Mouse (Mus musculus): ENCODE measurements at regions not wholly inside any gene's neighbourhood (a gene's known extent, or its start where the extent isn't known, plus 50 kb on each side); places are given as distances from the start of the nearest gene placed in this dataset.

- TF ChIP-seq CTCF (IDR thresholded peaks at IDR 0.05; ENCODE audit: extremely low read depth, insufficient read depth, insufficient read length, insufficient replicate concordance) (no peak), POLR2A (IDR thresholded peaks at IDR 0.05; ENCODE audit: low read depth, low read length) (no peak)
- WGBS, result 79% methylated on average over 8 of the region's 8 CpGs
These were observed 279.8 kb downstream of the Trib2 start for GRCm38 (mm10) chr12:15536852-15537368.

DNA sequence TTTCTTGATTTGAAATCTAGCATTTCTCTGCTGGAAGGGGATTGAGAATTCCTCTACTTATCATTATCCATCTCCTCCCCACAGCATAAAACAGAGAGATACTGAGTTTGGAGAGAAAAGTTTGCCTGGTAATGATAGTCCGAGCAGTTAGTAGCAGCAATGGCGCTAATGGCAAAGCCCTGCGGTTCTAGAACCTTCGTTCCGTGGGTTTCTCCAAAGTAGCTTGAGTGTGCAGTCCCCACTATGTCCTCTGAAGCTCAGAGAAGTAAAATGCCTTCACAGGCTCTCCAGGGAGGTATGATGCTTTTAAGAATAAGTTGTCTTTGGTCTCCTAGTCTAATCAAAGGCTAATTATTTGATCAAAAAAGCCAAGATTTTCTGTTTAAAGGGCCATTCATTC, 280.5 kb downstream of the Trib2 start:
- no peaks in the 10 kb centered on the region for H3K4me1 ChIP-seq (ENCODE audit: control insufficient read depth, insufficient read depth, insufficient read length)
- no peak for DNase-seq (ENCODE audit: low read depth in 1 of 2, low spot score in 2 of 2)
- no peak overlapping the region for H3K4me3 ChIP-seq (ENCODE audit: extremely low read depth, insufficient read depth, insufficient read length)
- H3K27ac ChIP-seq (ENCODE audit: insufficient read depth, low read length), result no peak overlapping the region
- no peak for TF ChIP-seq CTCF (IDR thresholded peaks at IDR 0.05; ENCODE audit: extremely low read depth, insufficient read depth, insufficient read length, insufficient replicate concordance)
- no peak for TF ChIP-seq POLR2A (IDR thresholded peaks at IDR 0.05; ENCODE audit: low read depth, low read length)
- no peaks in the 10 kb centered on the region for H3K36me3 ChIP-seq (ENCODE audit: control insufficient read depth, insufficient read depth, low read length)
- H3K27me3 ChIP-seq (ENCODE audit: control insufficient read depth, insufficient read depth, low read length), result no peaks in the 10 kb centered on the region
- WGBS, result 88% methylated on average over 5 of the region's 5 CpGs

More at GRCm38 (mm10) chr12:15536852-15537368, 279.8 kb downstream of the Trib2 start:
- no peaks in the 10 kb centered on the region for H3K36me3 ChIP-seq (ENCODE audit: control insufficient read depth, insufficient read depth, low read length)
- DNase-seq (ENCODE audit: low read depth in 1 of 2, low spot score in 2 of 2), result no peak
- H3K4me1 ChIP-seq (ENCODE audit: control insufficient read depth, insufficient read depth, insufficient read length), result no peaks in the 10 kb centered on the region
- H3K27me3 ChIP-seq (ENCODE audit: control insufficient read depth, insufficient read depth, low read length), result no peaks in the 10 kb centered on the region
- no peak overlapping the region for H3K4me3 ChIP-seq (ENCODE audit: extremely low read depth, insufficient read depth, insufficient read length)
- H3K27ac ChIP-seq (ENCODE audit: insufficient read depth, low read length), result no peak overlapping the region

GRCm38 (mm10) chr12:15535822-15536221, 280.9 kb downstream of the Trib2 start:
- WGBS, result 1% methylated on average over 6 of the region's 6 CpGs
- H3K27ac ChIP-seq (ENCODE audit: insufficient read depth, low read length), result no peak overlapping the region
- DNase-seq (ENCODE audit: low read depth in 1 of 2, low spot score in 2 of 2), result peak; percentile 42 to 81
- H3K27me3 ChIP-seq (ENCODE audit: control insufficient read depth, insufficient read depth, low read length), result no peaks in the 10 kb centered on the region
- TF ChIP-seq CTCF (IDR thresholded peaks at IDR 0.05; ENCODE audit: extremely low read depth, insufficient read depth, insufficient read length, insufficient replicate concordance) (peak; percentile 91; the same call in 1 of the 2 replicates), POLR2A (IDR thresholded peaks at IDR 0.05; ENCODE audit: low read depth, low read length) (no peak)
- no peaks in the 10 kb centered on the region for H3K4me1 ChIP-seq (ENCODE audit: control insufficient read depth, insufficient read depth, insufficient read length)
- H3K36me3 ChIP-seq (ENCODE audit: control insufficient read depth, insufficient read depth, low read length), result no peaks in the 10 kb centered on the region
- no peak overlapping the region for H3K4me3 ChIP-seq (ENCODE audit: extremely low read depth, insufficient read depth, insufficient read length)

GRCm38 (mm10) chr12:15520783-15521407, 295.8 kb downstream of the Trib2 start:
- DNase-seq (ENCODE audit: low read depth in 1 of 2, low spot score in 2 of 2), result no peak
- no peak overlapping the region for H3K27ac ChIP-seq (ENCODE audit: insufficient read depth, low read length)

GRCm38 (mm10) chr12:15511994-15512393, 304.7 kb downstream of the Trib2 start:
- DNase-seq (ENCODE audit: low read depth in 1 of 2, low spot score in 2 of 2), result no peak
- WGBS, result 32% methylated on average over 2 of the region's 2 CpGs
- Histone ChIP-seq H3K27me3 (ENCODE audit: control insufficient read depth, insufficient read depth, low read length) (no peaks in the 10 kb centered on the region), H3K36me3 (ENCODE audit: control insufficient read depth, insufficient read depth, low read length) (no peaks in the 10 kb centered on the region), H3K4me3 (ENCODE audit: extremely low read depth, insufficient read depth, insufficient read length) (no peak overlapping the region), H3K4me1 (ENCODE audit: control insufficient read depth, insufficient read depth, insufficient read length) (no peaks in the 10 kb centered on the region), H3K27ac (ENCODE audit: insufficient read depth, low read length) (no peak overlapping the region)
- TF ChIP-seq POLR2A (IDR thresholded peaks at IDR 0.05; ENCODE audit: low read depth, low read length) (no peak), CTCF (IDR thresholded peaks at IDR 0.05; ENCODE audit: extremely low read depth, insufficient read depth, insufficient read length, insufficient replicate concordance) (no peak)

More at GRCm38 (mm10) chr12:15520783-15521407, 295.8 kb downstream of the Trib2 start:
- WGBS, result 55% methylated on average over 4 of the region's 4 CpGs
- no peaks in the 10 kb centered on the region for H3K27me3 ChIP-seq (ENCODE audit: control insufficient read depth, insufficient read depth, low read length)
- TF ChIP-seq POLR2A (IDR thresholded peaks at IDR 0.05; ENCODE audit: low read depth, low read length) (no peak), CTCF (IDR thresholded peaks at IDR 0.05; ENCODE audit: extremely low read depth, insufficient read depth, insufficient read length, insufficient replicate concordance) (no peak)
- no peaks in the 10 kb centered on the region for H3K36me3 ChIP-seq (ENCODE audit: control insufficient read depth, insufficient read depth, low read length)
- H3K4me1 ChIP-seq (ENCODE audit: control insufficient read depth, insufficient read depth, insufficient read length), result no peaks in the 10 kb centered on the region
- no peak overlapping the region for H3K4me3 ChIP-seq (ENCODE audit: extremely low read depth, insufficient read depth, insufficient read length)

- DNase-seq (ENCODE audit: low read depth in 1 of 2, low spot score in 2 of 2), result no peak
- Histone ChIP-seq H3K4me3 (ENCODE audit: extremely low read depth, insufficient read depth, insufficient read length) (no peak overlapping the region), H3K4me1 (ENCODE audit: control insufficient read depth, insufficient read depth, insufficient read length) (no peaks in the 10 kb centered on the region), H3K27me3 (ENCODE audit: control insufficient read depth, insufficient read depth, low read length) (no peaks in the 10 kb centered on the region), H3K27ac (ENCODE audit: insufficient read depth, low read length) (no peak overlapping the region), H3K36me3 (ENCODE audit: control insufficient read depth, insufficient read depth, low read length) (no peaks in the 10 kb centered on the region)
- TF ChIP-seq POLR2A (IDR thresholded peaks at IDR 0.05; ENCODE audit: low read depth, low read length) (no peak), CTCF (IDR thresholded peaks at IDR 0.05; ENCODE audit: extremely low read depth, insufficient read depth, insufficient read length, insufficient replicate concordance) (no peak)
- WGBS, result 26% methylated on average over 7 of the region's 7 CpGs
These were observed 309.1 kb downstream of the Trib2 start for GRCm38 (mm10) chr12:15507576-15507975.

GRCm38 (mm10) chr12:15493640-15494039, 323.1 kb downstream of the Trib2 start:
- DNase-seq (ENCODE audit: low read depth in 1 of 2, low spot score in 2 of 2), result no peak
- Histone ChIP-seq H3K4me3 (ENCODE audit: extremely low read depth, insufficient read depth, insufficient read length) (no peak overlapping the region), H3K4me1 (ENCODE audit: control insufficient read depth, insufficient read depth, insufficient read length) (no peaks in the 10 kb centered on the region), H3K36me3 (ENCODE audit: control insufficient read depth, insufficient read depth, low read length) (no peaks in the 10 kb centered on the region), H3K27ac (ENCODE audit: insufficient read depth, low read length) (no peak overlapping the region), H3K27me3 (ENCODE audit: control insufficient read depth, insufficient read depth, low read length) (no peaks in the 10 kb centered on the region)
- 92% methylated on average over 2 of the region's 2 CpGs for WGBS
- no peak for TF ChIP-seq POLR2A (IDR thresholded peaks at IDR 0.05; ENCODE audit: low read depth, low read length)
- TF ChIP-seq CTCF (IDR thresholded peaks at IDR 0.05; ENCODE audit: extremely low read depth, insufficient read depth, insufficient read length, insufficient replicate concordance), result no peak
